Mouse (Mus musculus) neural tube, embryonic 14.5 days (tissue): Measurements from ENCODE around the gene Myof. TPM values are rescaled to one million over a fixed set of nuclear protein-coding genes. Genes with fewer than 3 reads are reported as not detected.
A peak's percentile ranks its signal among the peaks of the same experiment; 100 is the strongest.

ENCODE experiments used
- ATAC-seq: fragments of 200-750 bp; cut with Nextera tagmentation; 2 replicates; pipeline ENCODE4 v1.8.0; 2017; ENCODE audit warnings: low read depth, mild to moderate bottlenecking, moderate TSS enrichment, moderate library complexity
- H3K27ac ChIP-seq: fragments of 300-500 bp; sonication (generic); 2 replicates; pipeline ENCODE4 v1.5.1; 2014; ENCODE audit warnings: low read depth, mild to moderate bottlenecking, control low read depth, low read length, moderate library complexity, mixed read lengths
- H3K27me3 ChIP-seq: fragments of 300-500 bp; sonication (generic); 2 replicates; pipeline ENCODE4 v1.6.1; 2014; ENCODE audit warnings: low read length; ENCODE audit not compliant: control insufficient read depth, insufficient read depth
- H3K36me3 ChIP-seq: fragments of 300-500 bp; sonication (generic); 2 replicates; pipeline ENCODE4 v1.6.1; 2014; ENCODE audit warnings: low read length, mixed read lengths; ENCODE audit not compliant: control insufficient read depth, insufficient read depth
- H3K4me1 ChIP-seq: fragments of 300-500 bp; sonication (generic); 2 replicates; pipeline ENCODE4 v1.6.1; 2014; ENCODE audit warnings: low read length; ENCODE audit not compliant: control insufficient read depth, insufficient read depth
- H3K4me2 ChIP-seq: fragments of 300-500 bp; sonication (generic); 2 replicates; pipeline ENCODE4 v1.6.1; 2014; ENCODE audit warnings: mild to moderate bottlenecking, low read depth, low read length, control low read depth
- H3K4me3 ChIP-seq: fragments of 300-500 bp; sonication (generic); 2 replicates; pipeline ENCODE4 v1.5.1; 2014; ENCODE audit warnings: low read depth, low read length, control low read depth, mixed read lengths
- H3K9ac ChIP-seq: fragments of 300-500 bp; sonication (generic); replicated peaks from 2 replicates; pipeline ENCODE4 v1.6.1; 2014; ENCODE audit warnings: low read depth, mild to moderate bottlenecking, control low read depth, low read length, mixed read lengths
- H3K9me3 ChIP-seq: fragments of 300-500 bp; sonication (generic); 2 replicates; pipeline ENCODE4 v1.6.1; 2016; ENCODE audit warnings: low read length; ENCODE audit not compliant: control insufficient read depth
- WGBS: fragments of 180-500 bp; shearing (Covaris S2); extraction: QIAGEN DNeasy Blood & Tissue Kit; methylation state at CpG from one replicate; pipeline ENCODE4 v1.1.7; 2014; 5-methylcytosine and 5-hydroxymethylcytosine counted together
- polyA plus RNA-seq: library from polyadenylated mRNA; unstranded; fragments of >200 nt; fragmentation: Nextera tagmentation; extraction: Ambion mirVana; gene quantifications from 2 replicates; pipeline ENCODE4 v1.2.1, GENCODE M21; 2014

The Myof gene
- polyA plus RNA-seq, 1 experiment from 2014 or later: 0.74 TPM

- Histone ChIP-seq H3K4me2 (no peak overlapping the region), H3K4me3 (no peak overlapping the region), H3K4me1 (no peaks in the 10 kb centered on the region), H3K36me3 (no peaks in the 10 kb centered on the region), H3K9me3 (no peaks in the 10 kb centered on the region), H3K27me3 (no peaks in the 10 kb centered on the region), H3K9ac (no peak overlapping the region), H3K27ac (no peak overlapping the region)
- 77% methylated on average over 24 of the region's 24 CpGs for WGBS
- ATAC-seq: no peak
Observed at GRCm38 (mm10) chr19:38003671-38004521, 39.5 kb downstream of the Myof start.

GRCm38 (mm10) chr19:38002816-38003215 lies 40.6 kb downstream of the Myof start:
- Histone ChIP-seq H3K9ac (no peak overlapping the region), H3K9me3 (no peaks in the 10 kb centered on the region), H3K4me1 (no peaks in the 10 kb centered on the region), H3K36me3 (no peaks in the 10 kb centered on the region), H3K4me3 (no peak overlapping the region), H3K4me2 (no peak overlapping the region), H3K27ac (no peak overlapping the region), H3K27me3 (no peaks in the 10 kb centered on the region)
- WGBS: 69% methylated on average over 4 of the region's 4 CpGs
- ATAC-seq: no peak

- Histone ChIP-seq H3K27me3 (no peaks in the 10 kb centered on the region), H3K27ac (no peak overlapping the region), H3K4me2 (no peak overlapping the region), H3K4me1 (no peaks in the 10 kb centered on the region), H3K36me3 (no peaks in the 10 kb centered on the region), H3K9me3 (no peaks in the 10 kb centered on the region), H3K4me3 (no peak overlapping the region), H3K9ac (no peak overlapping the region)
- 98% methylated on average over 4 of the region's 4 CpGs for WGBS
- no peak for ATAC-seq
Observed at GRCm38 (mm10) chr19:38000990-38001389, 42.4 kb downstream of the Myof start.

- ATAC-seq: no peak
- no peak overlapping the region for H3K4me3 ChIP-seq
- H3K27ac ChIP-seq: no peak overlapping the region
- no peaks in the 10 kb centered on the region for H3K27me3 ChIP-seq
- H3K4me1 ChIP-seq: no peaks in the 10 kb centered on the region
- H3K9me3 ChIP-seq: no peaks in the 10 kb centered on the region
- H3K9ac ChIP-seq: no peak overlapping the region
- no peak overlapping the region for H3K4me2 ChIP-seq
- 98% methylated on average over 2 of the region's 2 CpGs for WGBS
- H3K36me3 ChIP-seq: no peaks in the 10 kb centered on the region
Observed at GRCm38 (mm10) chr19:37999941-38000340, 43.4 kb downstream of the Myof start.

GRCm38 (mm10) chr19:37994301-37994700 lies 49.1 kb downstream of the Myof start:
- Histone ChIP-seq H3K4me3 (no peak overlapping the region), H3K9ac (no peak overlapping the region), H3K9me3 (no peaks in the 10 kb centered on the region), H3K4me2 (no peak overlapping the region), H3K27me3 (no peaks in the 10 kb centered on the region), H3K36me3 (no peaks in the 10 kb centered on the region), H3K27ac (no peak overlapping the region), H3K4me1 (0 out of 2 replicates have a peak, but pooled peaks cover 2% of the 10 kb centered on the region)
- 86% methylated on average over 3 of the region's 3 CpGs for WGBS
- no peak for ATAC-seq

- H3K9ac ChIP-seq: no peak overlapping the region
- no peak overlapping the region for H3K4me2 ChIP-seq
- no peaks in the 10 kb centered on the region for H3K9me3 ChIP-seq
- no peak overlapping the region for H3K27ac ChIP-seq
- H3K4me3 ChIP-seq: no peak overlapping the region
- no peaks in the 10 kb centered on the region for H3K27me3 ChIP-seq
- no peaks in the 10 kb centered on the region for H3K36me3 ChIP-seq
- WGBS: 64% methylated on average over 2 of the region's 2 CpGs
- no peak for ATAC-seq
- H3K4me1 ChIP-seq: 0 out of 2 replicates have a peak, but pooled peaks cover 2% of the 10 kb centered on the region
Observed at GRCm38 (mm10) chr19:37992184-37992554, 51.2 kb downstream of the Myof start.

GRCm38 (mm10) chr19:37991399-37992183 lies 51.8 kb downstream of the Myof start:
- Histone ChIP-seq H3K36me3 (no peaks in the 10 kb centered on the region), H3K4me1 (0 out of 2 replicates have a peak, but pooled peaks cover 2% of the 10 kb centered on the region), H3K9me3 (no peaks in the 10 kb centered on the region), H3K27ac (peak overlapping the region; percentile 52; the same call in 1 of the 2 replicates), H3K27me3 (no peaks in the 10 kb centered on the region), H3K9ac (no peak overlapping the region), H3K4me3 (no peak overlapping the region), H3K4me2 (no peak overlapping the region)
- 37% methylated on average over 7 of the region's 7 CpGs for WGBS
- ATAC-seq: peak; percentile 52; the same call in 1 of the 2 replicates

- 0 out of 2 replicates have a peak, but pooled peaks cover 2% of the 10 kb centered on the region for H3K4me1 ChIP-seq
- no peak overlapping the region for H3K4me3 ChIP-seq
- H3K9ac ChIP-seq: no peak overlapping the region
- no peaks in the 10 kb centered on the region for H3K36me3 ChIP-seq
- ATAC-seq: no peak
- no peak overlapping the region for H3K27ac ChIP-seq
- no peak overlapping the region for H3K4me2 ChIP-seq
- H3K9me3 ChIP-seq: no peaks in the 10 kb centered on the region
- 91% methylated on average over 2 of the region's 2 CpGs for WGBS
- no peaks in the 10 kb centered on the region for H3K27me3 ChIP-seq
Observed at GRCm38 (mm10) chr19:37989971-37990370, 53.4 kb downstream of the Myof start.

GRCm38 (mm10) chr19:37988156-37988555 lies 55.2 kb downstream of the Myof start:
- WGBS: 87% methylated on average over 4 of the region's 4 CpGs
- no peak overlapping the region for H3K4me2 ChIP-seq
- no peaks in the 10 kb centered on the region for H3K27me3 ChIP-seq
- no peaks in the 10 kb centered on the region for H3K36me3 ChIP-seq
- H3K9me3 ChIP-seq: no peaks in the 10 kb centered on the region
- no peak overlapping the region for H3K4me3 ChIP-seq
- H3K9ac ChIP-seq: no peak overlapping the region
- no peak overlapping the region for H3K27ac ChIP-seq
- 0 out of 2 replicates have a peak, but pooled peaks cover 2% of the 10 kb centered on the region for H3K4me1 ChIP-seq
- no peak for ATAC-seq
